Mouse (Mus musculus) cortical plate, adult 2 months (tissue): ENCODE data around the gene Ssr2.

Experiments used
- CTCF ChIP-seq: fragments of 200-500 bp; IDR thresholded peaks from 2 replicates; pipeline ENCODE4 v1.5.1; 2011; ENCODE audit warnings: mild to moderate bottlenecking, control low read depth, low read length; ENCODE audit not compliant: insufficient read depth; ENCODE audit errors: extremely low read depth
- POLR2A ChIP-seq: fragments of 200-500 bp; IDR thresholded peaks from 2 replicates; pipeline ENCODE4 v1.6.1; 2011; ENCODE audit warnings: mild to moderate bottlenecking, low read length, control low read depth; ENCODE audit not compliant: insufficient read depth; ENCODE audit errors: extremely low read depth

DNA sequence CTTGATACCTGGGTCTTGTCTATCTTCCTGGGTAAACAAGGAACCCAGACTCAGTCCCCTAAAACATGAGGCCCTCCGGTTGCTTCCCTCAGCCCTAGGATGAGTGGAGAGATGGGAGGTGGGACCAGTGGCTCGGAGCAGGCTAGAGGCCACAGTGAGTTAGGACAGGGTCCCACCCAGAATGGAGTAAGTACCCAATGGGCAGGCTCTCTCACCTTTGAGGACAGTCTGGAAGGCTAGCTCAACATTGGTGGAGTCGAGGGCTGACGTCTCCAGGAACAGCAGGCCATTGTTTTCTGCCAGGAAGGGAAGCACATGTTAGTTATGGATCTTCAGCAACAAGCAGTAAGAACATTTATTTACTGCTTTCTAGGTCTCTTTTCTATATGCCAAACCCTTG is 33.2 kb upstream of the Ssr2 start:
- TF ChIP-seq CTCF (no peak), POLR2A (no peak)
